Mouse (Mus musculus) lung, embryonic 16.5 days (tissue): ENCODE measurements at regions not wholly inside any gene's neighbourhood (a gene's known extent, or its start where the extent isn't known, plus 50 kb on each side); places are given as distances from the start of the nearest gene placed in this dataset.
A peak's percentile ranks its signal among the peaks of the same experiment; 100 is the strongest.

Source experiments
- ATAC-seq: fragments of 200-750 bp; cut with Nextera tagmentation; 2 replicates; pipeline ENCODE4 v1.8.0; 2017; ENCODE audit warnings: low read depth, mild to moderate bottlenecking, moderate library complexity
- H3K27ac ChIP-seq: fragments of 300-500 bp; sonication (generic); 2 replicates; pipeline ENCODE4 v1.5.1; 2014; ENCODE audit warnings: mild to moderate bottlenecking, control low read depth, low read length
- H3K27me3 ChIP-seq: fragments of 300-500 bp; sonication (generic); 2 replicates; pipeline ENCODE4 v1.6.1; 2014; ENCODE audit warnings: low read depth, low read length, mixed read lengths; ENCODE audit not compliant: control insufficient read depth, insufficient read depth
- H3K36me3 ChIP-seq: fragments of 300-500 bp; sonication (generic); 2 replicates; pipeline ENCODE4 v1.6.1; 2014; ENCODE audit warnings: low read length; ENCODE audit not compliant: control insufficient read depth, insufficient read depth
- H3K4me1 ChIP-seq: fragments of 300-500 bp; sonication (generic); replicated peaks from 2 replicates; pipeline ENCODE4 v1.6.1; 2014; ENCODE audit warnings: low read length, mixed read lengths; ENCODE audit not compliant: control insufficient read depth, insufficient read depth
- H3K4me2 ChIP-seq: fragments of 300-500 bp; sonication (generic); 2 replicates; pipeline ENCODE4 v1.6.1; 2014; ENCODE audit warnings: low read depth, low read length, control low read depth
- H3K4me3 ChIP-seq: fragments of 300-500 bp; sonication (generic); 2 replicates; pipeline ENCODE4 v1.5.1; 2014; ENCODE audit warnings: mild to moderate bottlenecking, low read length, control low read depth
- H3K9ac ChIP-seq: fragments of 300-500 bp; sonication (generic); 2 replicates; pipeline ENCODE4 v1.6.1; 2014; ENCODE audit warnings: low read length, control low read depth
- H3K9me3 ChIP-seq: fragments of 300-500 bp; sonication (generic); 2 replicates; pipeline ENCODE4 v1.6.1; 2016; ENCODE audit warnings: low read length; ENCODE audit not compliant: control insufficient read depth
- WGBS: fragments of 180-500 bp; shearing (Covaris S2); extraction: QIAGEN DNeasy Blood & Tissue Kit; methylation state at CpG from one replicate; pipeline ENCODE4 v1.1.7; 2014; 5-methylcytosine and 5-hydroxymethylcytosine counted together

DNA sequence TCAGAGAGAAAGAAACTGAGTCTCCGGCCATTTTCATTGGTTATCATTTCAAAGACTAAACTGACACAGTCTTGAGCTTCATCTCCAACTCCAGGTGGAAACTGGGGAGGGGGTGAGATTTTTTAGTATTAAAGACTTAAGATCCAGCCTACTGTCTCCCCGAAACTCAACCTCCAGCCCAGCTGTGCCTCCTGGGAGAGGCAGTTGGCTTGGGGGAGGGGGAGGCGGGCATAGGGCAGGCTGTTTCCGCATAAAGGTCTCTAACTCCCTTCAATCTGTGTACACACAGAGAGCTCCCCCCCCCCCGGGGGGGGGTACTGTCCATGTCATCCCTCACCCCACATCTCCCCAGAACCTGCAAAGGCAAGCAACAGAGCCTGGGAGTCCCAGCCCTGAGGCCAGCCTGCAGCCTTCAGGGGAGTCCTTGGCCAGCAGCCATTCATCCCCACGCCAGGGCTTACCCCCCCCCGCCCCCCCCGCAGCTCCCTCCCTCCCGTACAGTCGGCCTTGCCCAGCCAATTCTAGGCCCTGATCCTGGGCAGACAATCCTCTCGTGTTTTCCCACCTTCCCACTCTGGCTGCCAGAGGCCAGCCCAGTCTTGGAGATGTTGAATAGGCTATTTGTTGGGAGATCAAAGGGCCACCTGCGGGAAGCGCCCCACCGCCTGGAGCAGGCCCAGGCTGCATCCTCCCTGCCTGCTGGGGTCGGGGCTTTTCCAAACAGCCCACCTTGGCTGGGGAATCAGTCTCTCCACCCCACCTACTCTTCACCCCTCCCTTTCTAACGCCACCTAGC lies 245.2 kb downstream of the Bcl11b start:
- H3K9me3 ChIP-seq = no peaks in the 10 kb centered on the region
- H3K36me3 ChIP-seq = no peaks in the 10 kb centered on the region
- peaks cover 35% of the 10 kb centered on the region for H3K4me1 ChIP-seq
- H3K27ac ChIP-seq = no peak overlapping the region; the same call in 1 of the 2 replicates
- no peak overlapping the region for H3K4me3 ChIP-seq
- no peaks in the 10 kb centered on the region for H3K27me3 ChIP-seq
- 20% methylated on average over 11 of the region's 16 CpGs for WGBS
- peak; percentile 39 for ATAC-seq
- no peak overlapping the region for H3K4me2 ChIP-seq
- no peak overlapping the region for H3K9ac ChIP-seq

DNA sequence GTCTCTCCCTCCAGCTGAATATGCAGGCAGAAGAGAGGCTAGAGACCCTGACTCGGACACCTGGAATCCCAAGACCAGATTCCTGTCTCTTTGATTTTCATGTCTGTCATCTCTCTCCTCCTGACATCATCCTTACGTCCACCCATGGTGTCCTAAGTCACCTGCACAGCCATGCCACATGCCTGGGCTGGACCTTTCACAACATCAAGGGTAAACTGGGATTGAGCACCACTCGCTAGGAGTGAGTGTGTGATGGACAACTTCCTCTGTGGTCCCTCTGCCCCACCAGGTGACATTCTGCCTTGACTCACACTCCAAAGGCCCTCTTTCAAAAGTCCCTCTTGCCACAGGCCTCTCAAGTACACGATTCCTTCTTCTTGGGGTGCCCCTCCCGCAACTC lies 244.1 kb downstream of the Bcl11b start:
- no peaks in the 10 kb centered on the region for H3K36me3 ChIP-seq
- H3K4me3 ChIP-seq = no peak overlapping the region
- H3K9ac ChIP-seq = no peak overlapping the region
- H3K4me1 ChIP-seq = peaks cover 28% of the 10 kb centered on the region
- no peak overlapping the region for H3K4me2 ChIP-seq
- 68% methylated on average over 5 of the region's 5 CpGs for WGBS
- no peaks in the 10 kb centered on the region for H3K27me3 ChIP-seq
- no peak for ATAC-seq
- no peak overlapping the region for H3K27ac ChIP-seq
- H3K9me3 ChIP-seq = no peaks in the 10 kb centered on the region

DNA sequence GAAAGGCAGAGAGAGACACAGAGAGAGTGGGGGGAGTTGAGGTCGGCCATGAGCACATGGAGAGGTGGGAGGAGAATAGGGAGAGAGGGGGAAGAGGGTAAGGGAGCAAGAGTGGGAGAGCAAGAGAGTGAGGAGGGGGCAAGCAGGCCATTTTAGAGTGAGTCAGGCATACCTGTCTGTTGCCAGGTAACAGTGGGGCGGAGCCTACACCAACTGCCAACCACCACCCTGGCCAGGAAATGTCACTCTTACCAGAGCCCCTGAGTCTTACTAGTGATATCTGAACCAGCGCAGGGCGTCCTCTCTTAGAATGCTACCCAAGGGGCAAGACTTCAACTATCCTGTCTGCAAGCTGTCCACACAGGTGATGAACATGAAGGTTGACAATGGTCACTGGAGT lies 243.5 kb downstream of the Bcl11b start:
- Histone ChIP-seq H3K27me3 (no peaks in the 10 kb centered on the region), H3K4me1 (peaks cover 25% of the 10 kb centered on the region), H3K4me2 (no peak overlapping the region), H3K9ac (no peak overlapping the region), H3K9me3 (no peaks in the 10 kb centered on the region), H3K27ac (no peak overlapping the region), H3K4me3 (no peak overlapping the region), H3K36me3 (no peaks in the 10 kb centered on the region)
- 67% methylated on average over 4 of the region's 4 CpGs for WGBS
- ATAC-seq = peak; percentile 32; the same call in 1 of the 2 replicates

DNA sequence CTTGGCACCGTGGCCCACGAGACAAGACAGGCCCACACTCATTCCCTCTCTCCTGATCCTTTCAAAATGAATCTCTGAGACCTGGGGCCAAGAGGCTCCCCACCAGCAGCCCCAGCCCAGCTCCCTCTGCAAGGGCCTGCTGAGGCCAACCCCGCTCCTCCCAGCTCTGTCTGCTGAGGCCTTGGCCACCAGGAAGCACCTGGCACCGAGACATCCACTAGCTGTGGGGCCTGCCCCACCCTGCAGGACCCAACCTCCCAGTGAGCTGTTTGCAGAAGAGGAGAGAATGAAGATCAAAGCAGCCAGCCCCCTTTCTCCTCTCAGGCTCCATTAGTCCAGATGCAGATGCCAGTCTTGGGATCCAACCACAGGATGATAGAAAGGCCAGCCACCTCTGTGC lies 241.3 kb downstream of the Bcl11b start:
- H3K9me3 ChIP-seq = no peaks in the 10 kb centered on the region
- ATAC-seq = no peak
- no peak overlapping the region for H3K4me2 ChIP-seq
- no peak overlapping the region for H3K4me3 ChIP-seq
- H3K4me1 ChIP-seq = peaks cover 15% of the 10 kb centered on the region
- H3K9ac ChIP-seq = no peak overlapping the region
- H3K27me3 ChIP-seq = no peaks in the 10 kb centered on the region
- no peak overlapping the region for H3K27ac ChIP-seq
- WGBS = 74% methylated on average over 4 of the region's 4 CpGs
- no peaks in the 10 kb centered on the region for H3K36me3 ChIP-seq

DNA sequence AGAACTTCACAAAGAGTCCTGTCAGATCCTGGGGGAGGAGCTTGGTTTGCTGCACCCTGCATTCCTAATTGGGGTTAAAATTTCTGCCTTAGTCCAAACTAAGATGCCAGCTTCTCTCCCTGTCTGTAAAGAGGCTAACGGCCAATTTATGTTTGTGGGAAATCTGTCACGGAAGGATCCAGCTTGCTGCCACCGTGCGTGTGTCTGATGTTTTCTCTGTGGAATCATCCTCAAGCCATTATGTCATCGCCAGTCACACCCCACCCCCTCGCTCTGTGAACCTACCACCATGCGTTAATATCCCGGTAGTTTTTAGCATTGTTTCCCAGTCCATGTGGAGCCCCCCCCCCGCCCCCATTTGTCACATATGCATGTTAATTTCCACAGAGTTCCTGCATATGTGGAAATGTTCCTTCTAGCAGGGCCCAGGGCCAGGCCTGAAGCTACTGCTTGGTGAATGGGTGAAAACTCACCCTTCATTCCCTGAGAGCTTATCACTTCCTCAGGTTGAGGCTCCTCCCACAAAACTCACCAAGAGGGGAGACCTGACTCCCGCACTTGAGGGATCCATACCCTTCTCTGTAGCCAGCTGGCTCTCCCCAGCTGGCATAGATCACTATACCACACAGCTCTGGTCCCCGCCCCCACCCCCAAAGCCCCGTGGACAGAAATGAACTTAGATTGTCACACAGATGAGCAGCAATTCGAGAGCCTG lies 233.4 kb downstream of the Bcl11b start:
- no peak for ATAC-seq
- H3K9ac ChIP-seq = no peak overlapping the region
- WGBS = 51% methylated on average over 13 of the region's 13 CpGs
- H3K4me2 ChIP-seq = no peak overlapping the region
- no peaks in the 10 kb centered on the region for H3K4me1 ChIP-seq
- H3K4me3 ChIP-seq = no peak overlapping the region
- H3K36me3 ChIP-seq = no peaks in the 10 kb centered on the region
- no peaks in the 10 kb centered on the region for H3K9me3 ChIP-seq
- no peaks in the 10 kb centered on the region for H3K27me3 ChIP-seq
- H3K27ac ChIP-seq = no peak overlapping the region

GRCm38 (mm10) chr12:107770516-107770836 lies 232.9 kb downstream of the Bcl11b start:
- WGBS = 7% methylated on average over 5 of the region's 5 CpGs
- H3K36me3 ChIP-seq = no peaks in the 10 kb centered on the region
- no peaks in the 10 kb centered on the region for H3K9me3 ChIP-seq
- H3K4me1 ChIP-seq = no peaks in the 10 kb centered on the region
- H3K9ac ChIP-seq = no peak overlapping the region
- ATAC-seq = no peak
- H3K27me3 ChIP-seq = no peaks in the 10 kb centered on the region
- H3K4me2 ChIP-seq = no peak overlapping the region
- no peak overlapping the region for H3K4me3 ChIP-seq
- H3K27ac ChIP-seq = no peak overlapping the region

DNA sequence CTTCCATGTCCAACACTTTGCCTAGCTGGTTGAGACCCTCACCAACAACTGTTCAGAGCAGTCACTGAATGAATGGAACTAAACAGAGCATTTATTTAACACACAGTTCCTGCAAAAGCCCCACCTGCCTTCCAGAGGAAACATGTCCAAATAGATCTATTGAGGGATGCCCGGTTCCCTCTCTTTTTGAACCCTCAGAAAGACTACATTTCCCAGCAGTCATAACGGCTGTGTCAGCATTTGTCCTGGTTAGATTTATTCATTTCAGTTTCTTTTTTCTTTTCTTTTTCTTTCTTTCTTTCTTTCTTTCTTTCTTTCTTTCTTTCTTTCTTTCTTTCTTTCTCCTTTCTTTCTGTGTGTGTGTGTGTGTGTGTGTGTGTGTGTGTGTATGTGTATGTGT lies 232.1 kb downstream of the Bcl11b start:
- 70% methylated on average over 2 of the region's 2 CpGs for WGBS
- Histone ChIP-seq H3K36me3 (no peaks in the 10 kb centered on the region), H3K4me1 (no peaks in the 10 kb centered on the region), H3K27ac (no peak overlapping the region), H3K4me2 (no peak overlapping the region), H3K9me3 (no peaks in the 10 kb centered on the region), H3K4me3 (no peak overlapping the region), H3K9ac (no peak overlapping the region), H3K27me3 (no peaks in the 10 kb centered on the region)
- ATAC-seq = no peak

- Histone ChIP-seq H3K27ac (no peak overlapping the region), H3K9me3 (no peaks in the 10 kb centered on the region), H3K4me3 (no peak overlapping the region), H3K4me2 (no peak overlapping the region), H3K4me1 (no peaks in the 10 kb centered on the region), H3K9ac (no peak overlapping the region), H3K27me3 (no peaks in the 10 kb centered on the region), H3K36me3 (no peaks in the 10 kb centered on the region)
- WGBS = 29% methylated on average over 3 of the region's 3 CpGs
- no peak for ATAC-seq
Observed at GRCm38 (mm10) chr12:107771809-107772208, 231.6 kb downstream of the Bcl11b start.

DNA sequence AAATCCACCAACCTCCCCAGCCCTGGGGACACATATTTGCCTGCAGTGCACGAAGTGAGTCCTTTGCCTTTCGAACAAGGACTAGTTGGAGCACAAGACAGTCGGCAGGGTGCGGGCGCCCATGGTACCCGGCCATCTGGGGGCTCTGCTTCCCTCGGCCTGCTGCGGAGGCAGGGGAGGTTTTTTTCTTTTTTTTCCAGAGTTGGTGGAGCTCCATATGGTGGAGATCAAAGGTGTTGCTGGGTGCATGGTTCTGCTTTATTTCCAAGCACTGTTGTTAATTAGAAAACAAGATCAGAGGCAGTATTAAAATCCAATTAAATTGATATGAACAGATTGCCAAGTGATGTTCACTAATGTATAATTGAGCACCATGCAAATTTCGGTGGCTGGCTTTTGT lies 225.4 kb downstream of the Bcl11b start:
- Histone ChIP-seq H3K27ac (no peak overlapping the region), H3K9ac (no peak overlapping the region), H3K4me2 (no peak overlapping the region), H3K4me1 (no peaks in the 10 kb centered on the region), H3K36me3 (no peaks in the 10 kb centered on the region), H3K9me3 (no peaks in the 10 kb centered on the region), H3K4me3 (no peak overlapping the region), H3K27me3 (no peaks in the 10 kb centered on the region)
- WGBS = 52% methylated on average over 9 of the region's 9 CpGs
- no peak for ATAC-seq
